Mouse (Mus musculus) brain, embryonic 18.5 days (tissue): ENCODE measurements around the gene Fam149b.
"Not testable (repeated sequence)": the region's sequence is repeated elsewhere in the genome, so short reads cannot be mapped to it uniquely, and the experiment has no call there.

ENCODE experiments used
- DNase-seq: peaks from one replicate; pipeline ENCODE4 v3.0.0-alpha.2; 2012; ENCODE audit warnings: low read depth, low spot score

Fam149b gene

DNA sequence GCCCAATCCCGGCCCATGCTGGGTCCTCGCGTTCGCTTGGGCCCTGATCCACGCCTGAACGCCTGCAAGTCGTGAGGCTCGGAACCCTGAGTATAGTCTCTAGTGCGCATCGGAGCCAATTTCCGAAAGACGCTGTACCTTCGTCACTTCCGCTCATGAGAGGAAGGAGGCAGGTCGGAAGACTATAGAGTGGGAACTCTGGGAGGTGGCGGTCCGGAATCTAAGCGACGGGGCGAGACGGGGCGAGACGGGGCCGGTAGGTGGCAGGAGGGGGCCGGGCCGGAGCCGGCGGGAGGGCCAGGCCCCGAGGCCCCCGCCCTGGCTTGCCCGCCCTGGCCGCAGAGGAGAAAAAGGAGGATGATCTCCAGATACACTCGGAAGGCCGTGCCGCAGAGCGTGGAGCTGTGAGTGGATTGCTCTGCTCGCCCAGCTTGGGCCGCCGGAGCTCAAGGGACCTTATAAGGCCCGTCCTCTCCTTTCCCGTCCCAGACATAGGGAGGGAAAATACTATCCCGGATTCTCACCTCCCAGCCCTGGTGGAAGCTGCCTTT lies at the start of gene Fam149b, which contains the start of gene Ecd:
Gene Fam149b, plus strand, starts transcription at position 172 of the 551 bp plus-strand sequence.
Gene Ecd, minus strand, starts transcription at position 131 of the 551 bp plus-strand sequence.
- DNase-seq, result peak; percentile 92

- not testable (repeated sequence) for DNase-seq
These were observed 42.9 kb upstream of the Fam149b start for GRCm38 (mm10) chr14:20305085-20305484.

DNA sequence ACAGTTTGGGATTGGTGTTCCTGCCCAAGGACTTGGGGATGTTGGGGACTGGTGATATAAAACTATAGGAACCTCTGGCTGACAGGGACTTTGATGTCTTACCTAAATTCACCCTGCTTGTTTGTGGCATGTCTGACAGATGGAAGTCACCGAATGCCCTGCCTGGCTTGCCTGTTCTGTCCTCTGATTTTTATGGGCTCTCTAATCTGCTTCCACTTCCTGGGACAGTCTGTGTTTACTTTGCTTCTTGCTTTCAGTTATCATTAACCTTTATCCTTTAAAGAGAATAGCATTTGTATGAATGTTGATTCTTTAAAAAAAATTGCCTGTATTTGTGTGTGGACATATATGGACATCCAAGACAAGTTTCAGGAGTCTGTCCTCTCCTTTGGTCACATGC lies 32.8 kb upstream of the Fam149b start:
- DNase-seq, result no peak

DNA sequence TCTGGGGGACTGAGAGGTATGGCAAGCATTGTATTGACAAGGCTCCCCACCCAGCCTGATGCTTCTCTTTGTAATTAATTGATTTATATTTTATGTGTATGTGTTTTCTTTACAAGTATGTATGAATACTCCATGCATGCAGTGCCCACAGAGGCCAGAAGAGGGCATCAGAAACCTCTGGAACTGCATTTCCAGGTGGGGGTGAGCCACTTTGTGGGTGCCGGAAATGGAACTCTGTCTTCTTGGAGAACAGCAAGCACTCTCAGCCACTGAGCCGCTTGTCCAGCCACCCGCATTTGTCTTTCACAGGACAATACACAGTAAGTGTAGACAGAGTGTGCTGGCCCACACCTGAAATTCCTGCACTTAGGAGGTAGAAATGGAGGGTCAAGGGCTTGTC lies 28.5 kb upstream of the Fam149b start:
- DNase-seq, result no peak

GRCm38 (mm10) chr14:20324196-20324595 lies 23.8 kb upstream of the Fam149b start:
- no peak for DNase-seq

DNA sequence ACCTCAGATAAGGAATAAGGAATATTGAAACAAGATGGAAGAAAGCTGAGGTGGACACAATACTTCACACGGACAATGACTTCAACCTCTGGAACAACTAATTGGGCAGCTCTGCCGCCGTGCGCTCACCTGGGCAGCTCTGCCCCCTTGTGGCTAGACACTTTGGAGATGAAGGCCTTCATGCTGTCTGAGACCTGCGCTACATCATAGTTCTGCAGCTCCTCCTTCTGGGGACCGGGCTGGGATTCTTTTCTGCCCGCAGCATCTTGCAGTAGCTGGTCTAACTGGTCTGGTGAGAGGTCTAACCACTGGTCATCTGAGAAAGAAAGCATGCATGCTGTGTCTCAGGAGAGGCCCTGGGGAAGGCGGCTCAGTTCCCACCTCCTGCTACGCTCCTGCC lies 19.5 kb upstream of the Fam149b start:
- no peak for DNase-seq

DNA sequence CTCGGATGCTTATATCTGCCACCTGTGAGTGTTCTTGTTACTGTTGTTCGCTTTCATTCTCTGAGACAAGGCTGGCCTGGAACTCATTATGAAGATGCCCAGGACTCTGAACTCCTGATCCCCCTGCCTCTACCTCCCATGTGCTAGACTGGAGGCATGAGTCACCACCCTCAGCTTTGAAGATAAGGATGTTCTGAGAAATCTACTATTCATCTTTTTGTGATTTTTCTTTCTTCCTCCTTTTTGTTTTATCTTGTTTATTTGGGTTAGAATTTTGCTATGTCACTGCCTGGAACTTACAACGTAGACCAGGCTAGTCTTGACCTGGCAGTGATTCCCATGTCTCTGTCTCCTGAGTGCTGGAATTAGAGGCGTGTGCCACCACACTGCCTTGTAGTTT lies 16.6 kb upstream of the Fam149b start:
- no peak for DNase-seq

DNA sequence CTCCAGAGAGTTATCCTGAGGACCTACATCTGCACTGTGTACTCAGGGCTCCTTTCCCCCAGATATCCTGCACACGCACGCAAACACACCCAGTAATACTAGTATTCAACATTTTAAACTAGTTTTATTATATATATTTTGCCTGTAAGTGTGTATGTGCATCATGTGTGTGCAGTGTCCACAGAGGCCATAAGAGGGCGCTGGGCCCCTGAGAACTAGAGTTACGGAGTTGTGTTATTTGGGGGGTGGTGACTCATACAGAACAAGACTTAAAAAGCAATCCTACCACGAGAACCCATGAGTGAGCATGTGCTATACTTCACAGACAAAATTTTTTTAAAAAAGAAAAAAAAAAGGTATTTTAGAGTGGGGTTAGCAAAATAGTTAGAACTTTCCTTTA lies 8.5 kb upstream of the Fam149b start:
- no peak for DNase-seq

DNA sequence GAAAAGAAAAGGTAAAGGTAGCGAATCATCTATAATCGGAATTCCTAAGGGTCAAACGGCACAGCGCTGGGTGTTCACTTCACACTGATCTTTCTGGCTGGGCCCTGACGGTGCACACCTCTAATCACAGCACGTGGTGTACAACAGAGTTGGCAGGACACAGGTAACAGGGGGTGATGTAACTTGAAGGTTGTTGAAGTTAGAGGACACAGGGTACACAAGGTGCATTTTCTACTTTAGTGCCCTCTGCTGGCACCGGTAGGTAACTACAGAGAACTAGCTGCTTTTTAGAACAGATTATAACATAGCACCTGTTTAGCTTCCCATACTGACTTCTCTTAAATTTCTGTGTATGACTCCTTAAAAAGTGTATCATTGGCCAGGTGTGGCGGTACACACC lies 7.8 kb upstream of the Fam149b start:
- DNase-seq, result no peak

- DNase-seq, result no peak
These were observed 7.1 kb upstream of the Fam149b start for GRCm38 (mm10) chr14:20340866-20341265.

- DNase-seq, result no peak
These were observed 2.1 kb upstream of the Fam149b start for GRCm38 (mm10) chr14:20345885-20346284.

GRCm38 (mm10) chr14:20347441-20347990 lies 446 bp upstream of the Fam149b start:
- DNase-seq, result no peak

GRCm38 (mm10) chr14:20363230-20363629 lies 15.3 kb downstream of the Fam149b start:
- no peak for DNase-seq

DNA sequence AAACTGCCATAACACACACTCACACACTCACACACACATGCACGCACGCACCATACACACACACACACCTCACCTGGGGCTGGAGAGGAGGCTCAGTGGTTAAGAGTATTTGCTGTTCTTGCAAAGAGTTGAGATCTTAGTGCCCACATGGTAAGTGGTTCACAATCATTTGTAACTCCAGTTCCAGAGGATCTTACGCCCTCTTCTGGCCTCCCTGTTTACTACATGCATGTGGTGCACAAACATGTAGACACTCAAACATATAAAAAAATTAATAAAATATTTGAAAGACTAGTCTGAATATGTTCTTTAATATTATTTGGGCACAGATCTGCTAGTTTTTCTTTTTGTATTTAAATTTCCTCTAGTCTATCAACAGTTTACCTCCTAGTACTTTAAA lies 20.3 kb downstream of the Fam149b start:
- no peak for DNase-seq

GRCm38 (mm10) chr14:20370798-20371197 lies 22.8 kb downstream of the Fam149b start:
- no peak for DNase-seq

DNA sequence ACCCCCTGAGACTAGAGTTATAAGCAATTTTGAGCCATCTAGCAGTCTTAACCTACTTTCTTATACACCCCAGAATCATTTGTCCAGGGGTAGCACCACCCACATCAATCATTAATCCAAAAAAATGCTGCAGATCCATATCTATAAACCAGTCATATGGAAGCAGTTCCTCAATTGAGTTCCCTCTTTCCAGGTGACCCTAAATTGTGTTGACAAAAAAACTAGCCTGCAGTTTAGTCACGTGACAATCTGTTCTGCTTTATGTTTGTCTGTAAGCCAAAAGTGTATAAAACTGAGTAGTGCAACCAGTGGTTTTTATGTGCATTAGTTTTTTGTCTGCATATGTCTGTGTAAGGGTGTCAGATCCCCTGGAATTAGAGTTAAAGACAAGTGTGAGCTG lies 23.9 kb downstream of the Fam149b start:
- no peak for DNase-seq

DNA sequence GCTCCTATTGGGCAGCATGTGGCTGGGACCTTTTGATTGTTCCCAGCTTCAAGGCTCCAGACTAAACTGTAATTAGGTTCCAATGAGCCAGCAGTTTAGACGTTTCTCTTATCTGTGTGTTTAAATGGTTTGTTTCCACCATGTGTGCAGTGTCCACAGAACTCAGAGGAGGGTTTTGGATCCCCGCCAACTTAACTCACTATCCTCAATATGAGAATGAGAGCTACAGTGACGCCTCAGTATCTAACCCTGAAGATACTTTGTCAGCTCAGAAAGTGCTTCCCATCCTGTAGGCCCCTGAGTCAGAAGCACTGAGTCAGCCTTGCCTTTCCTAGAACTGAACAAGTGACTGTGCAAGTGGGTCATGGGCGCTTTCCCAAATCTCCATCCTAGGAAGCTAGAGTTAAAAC lies 29.2 kb downstream of the Fam149b start:
- DNase-seq, result no peak

GRCm38 (mm10) chr14:20378313-20379061 lies 30.5 kb downstream of the Fam149b start:
- DNase-seq, result no peak

DNA sequence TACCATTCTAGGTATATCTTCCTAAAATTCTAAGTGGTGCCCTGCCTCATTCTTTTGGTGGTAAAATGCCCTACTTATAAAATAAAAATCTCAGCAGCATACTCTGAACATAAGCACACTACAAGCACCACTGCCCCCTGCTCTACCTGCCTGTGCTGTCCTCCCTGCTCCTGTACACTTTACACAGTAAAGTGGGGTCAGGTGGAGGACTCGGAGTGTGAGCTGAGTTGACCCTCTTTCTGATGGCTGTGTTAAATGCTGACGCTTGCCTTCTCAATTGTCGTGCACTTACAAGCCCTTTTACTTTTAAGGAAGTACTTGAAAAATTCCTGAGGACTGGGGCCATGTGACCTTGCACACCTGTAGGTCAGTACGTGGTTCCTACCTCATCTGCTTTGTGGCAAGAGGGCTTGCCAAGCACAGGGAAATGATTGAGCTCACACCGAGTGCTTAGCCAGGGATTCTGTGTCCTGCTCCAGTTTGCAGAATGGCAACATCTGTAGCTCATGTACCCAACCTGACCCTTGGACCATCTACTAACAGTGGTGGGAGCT lies 31.2 kb downstream of the Fam149b start:
- DNase-seq, result no peak

DNA sequence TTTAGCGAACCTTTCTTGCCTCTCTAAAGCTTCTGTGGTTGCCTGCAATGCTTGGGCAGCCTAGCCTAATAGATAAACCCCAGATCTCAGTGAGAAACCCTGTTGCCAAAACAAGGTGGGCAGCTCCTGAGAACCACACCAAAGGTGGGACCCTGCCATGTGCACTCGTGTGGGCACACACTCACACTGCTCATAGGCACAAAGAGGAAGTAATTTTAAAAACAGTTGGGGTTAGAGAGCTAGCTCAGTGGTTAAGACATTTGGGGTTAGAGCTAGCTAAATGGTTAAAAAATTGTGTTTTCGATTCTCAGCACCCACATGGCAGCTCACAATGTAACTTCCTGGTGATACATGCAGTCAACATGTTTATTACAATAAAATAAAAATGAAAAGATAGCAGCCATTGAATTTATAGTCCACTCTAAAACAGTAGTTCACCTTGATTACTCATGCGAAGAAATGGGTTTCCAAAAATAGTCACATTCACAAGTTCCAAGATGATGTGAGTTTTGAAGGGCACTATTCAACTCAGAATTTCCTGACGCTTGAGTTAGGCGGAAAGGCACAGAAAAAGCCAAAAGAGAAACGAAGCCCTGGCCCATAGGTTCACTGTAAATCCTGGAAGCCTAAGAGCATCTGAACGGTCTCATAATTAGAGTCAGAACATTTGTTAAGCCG lies 31.9 kb downstream of the Fam149b start:
- no peak for DNase-seq

DNA sequence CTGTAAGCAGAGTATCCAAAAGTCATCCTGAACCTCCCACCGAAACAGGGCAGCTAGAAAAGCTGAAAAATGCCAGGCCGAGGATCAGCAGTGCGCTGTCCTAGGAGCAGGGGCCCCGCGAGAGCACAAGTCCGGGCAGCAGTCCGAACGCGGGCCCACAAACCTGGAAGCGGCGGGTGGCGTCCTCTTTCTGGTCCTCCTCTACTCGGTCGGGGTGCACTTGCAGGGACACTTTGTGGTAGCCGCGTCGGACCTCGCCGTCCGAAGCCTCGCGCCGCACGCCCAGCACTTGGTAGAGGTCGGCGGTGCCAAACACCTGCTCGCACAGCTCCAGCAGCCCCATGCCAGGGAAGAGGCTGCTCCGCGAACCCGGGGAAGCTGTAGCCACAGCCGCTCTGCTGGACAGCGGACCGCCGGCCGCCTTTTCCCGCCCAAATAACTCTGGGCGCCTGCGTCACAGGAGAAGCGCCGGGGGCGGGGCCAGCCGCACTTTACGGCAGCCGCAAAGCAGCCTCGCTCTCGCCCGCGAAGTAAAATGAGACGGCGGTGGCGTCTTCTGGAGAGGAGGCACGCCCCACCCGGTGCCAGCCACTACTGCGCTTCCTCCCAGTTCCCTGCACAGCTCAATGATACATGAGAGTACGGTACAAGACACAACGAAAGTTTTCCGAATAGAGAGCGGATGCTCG lies 40.6 kb downstream of the Fam149b start, which contains the start of gene Dnajc9:
Gene Dnajc9, minus strand, starts transcription at position 470 of the 689 bp plus-strand sequence.
- DNase-seq, result peak; percentile 74
